Mouse (Mus musculus) cerebellum, adult 11-12 months (tissue): ENCODE results near the gene Gm10842.
A peak's percentile ranks its signal among the peaks of the same experiment; 100 is the strongest.
"Not testable (repeated sequence)": the region's sequence is repeated elsewhere in the genome, so short reads cannot be mapped to it uniquely, and the experiment has no call there.

Experiments
- DNase-seq: peaks from one replicate; pipeline ENCODE4 v3.0.0; 2022

The Gm10842 gene

DNA sequence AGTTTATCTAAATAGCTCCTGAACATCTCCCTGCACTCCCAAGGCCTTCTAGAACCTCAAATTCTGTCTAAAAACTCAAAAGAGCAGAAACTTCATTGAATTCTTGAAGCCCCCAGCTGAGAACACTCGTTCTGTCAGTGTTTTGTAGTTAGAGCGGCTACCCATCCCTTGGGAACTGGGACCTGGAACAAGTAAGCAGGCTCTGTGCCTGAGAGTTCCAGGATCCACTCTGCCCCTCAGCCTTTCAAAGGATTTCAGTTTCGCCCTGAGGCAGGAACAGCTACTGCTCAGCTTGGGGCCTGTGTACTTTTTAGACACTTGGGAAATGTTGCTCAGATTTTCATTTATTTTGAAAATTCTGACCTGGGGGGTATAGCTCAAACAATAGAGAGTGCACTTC lies at the start of gene Gm10842:
Gm10842 (plus strand) TSS at position 301 of the 400 bp plus-strand sequence.
- DNase-seq, result no peak

DNA sequence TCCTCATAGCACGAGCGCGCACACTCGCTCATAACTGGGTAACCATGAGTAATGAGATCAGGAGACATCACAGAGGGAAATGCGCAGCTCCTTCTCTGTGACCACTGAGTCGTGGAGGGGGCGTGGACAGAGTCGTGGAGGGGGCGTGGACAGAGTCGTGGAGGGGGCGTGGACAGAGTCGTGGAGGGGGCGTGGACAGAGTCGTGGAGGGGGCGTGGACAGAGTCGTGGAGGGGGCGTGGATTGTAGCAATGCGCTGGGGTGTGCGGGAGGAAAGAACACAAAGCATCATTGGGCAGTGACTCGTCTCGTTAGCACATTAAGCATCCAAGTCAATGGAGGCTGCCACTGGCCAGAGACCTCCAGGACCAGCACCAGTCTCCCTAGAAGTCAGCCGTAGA lies 34.2 kb upstream of the Gm10842 start:
- DNase-seq, result not testable (repeated sequence)

DNA sequence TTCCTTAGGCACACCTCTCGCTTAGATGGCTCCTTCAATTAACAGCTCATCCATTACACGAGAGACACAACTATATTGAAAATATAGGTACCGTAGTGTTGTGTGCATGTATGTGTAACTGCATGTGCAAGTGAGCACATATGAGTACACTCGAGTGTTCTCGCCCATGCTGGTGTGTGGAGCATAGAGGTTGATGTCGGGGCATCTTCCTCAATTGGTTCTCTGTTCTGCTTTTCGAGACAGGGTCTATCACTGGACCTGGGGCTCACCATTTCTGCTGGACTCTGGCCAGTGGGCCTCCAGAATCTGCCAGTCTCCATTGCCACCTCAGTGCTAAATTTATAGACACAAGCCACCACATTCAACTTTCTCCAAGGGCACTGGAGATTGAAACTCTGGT lies 28.9 kb upstream of the Gm10842 start:
- DNase-seq, result no peak

DNA sequence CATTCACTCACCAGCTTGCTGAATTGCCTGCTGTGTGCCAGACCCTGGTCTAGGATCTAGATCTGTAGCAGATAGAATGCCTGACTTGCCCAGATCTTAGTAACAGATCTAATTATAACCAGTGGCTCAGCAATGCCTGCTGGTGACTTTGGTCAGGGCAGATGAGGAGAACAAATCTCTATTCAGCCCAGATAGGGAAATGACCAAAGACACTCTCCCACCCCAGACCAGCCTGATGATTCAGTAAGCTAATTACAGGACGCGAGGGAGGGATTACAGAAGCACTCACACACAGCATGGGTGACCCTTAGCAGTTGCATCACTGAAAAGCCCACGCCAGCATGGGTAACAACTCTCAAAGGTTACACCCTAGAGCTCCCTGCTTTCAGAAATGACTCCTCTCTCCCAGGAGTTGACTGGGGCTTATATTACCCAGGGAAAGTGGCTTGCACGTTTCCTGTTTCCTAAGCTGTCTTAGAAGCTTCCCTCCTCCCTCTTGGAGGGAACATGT lies 26.1 kb upstream of the Gm10842 start:
- DNase-seq, result no peak

- DNase-seq, result not testable (repeated sequence)
These were observed 24.9 kb upstream of the Gm10842 start for GRCm38 (mm10) chr11:105121792-105122191.

GRCm38 (mm10) chr11:105123986-105124385 lies 22.7 kb upstream of the Gm10842 start:
- DNase-seq, result no peak

- DNase-seq, result peak; percentile 78
These were observed 20.8 kb upstream of the Gm10842 start, which contains the start of gene Mettl2 for GRCm38 (mm10) chr11:105125735-105126519. Gene Mettl2 (plus strand): TSS chr11:105126425.

DNA sequence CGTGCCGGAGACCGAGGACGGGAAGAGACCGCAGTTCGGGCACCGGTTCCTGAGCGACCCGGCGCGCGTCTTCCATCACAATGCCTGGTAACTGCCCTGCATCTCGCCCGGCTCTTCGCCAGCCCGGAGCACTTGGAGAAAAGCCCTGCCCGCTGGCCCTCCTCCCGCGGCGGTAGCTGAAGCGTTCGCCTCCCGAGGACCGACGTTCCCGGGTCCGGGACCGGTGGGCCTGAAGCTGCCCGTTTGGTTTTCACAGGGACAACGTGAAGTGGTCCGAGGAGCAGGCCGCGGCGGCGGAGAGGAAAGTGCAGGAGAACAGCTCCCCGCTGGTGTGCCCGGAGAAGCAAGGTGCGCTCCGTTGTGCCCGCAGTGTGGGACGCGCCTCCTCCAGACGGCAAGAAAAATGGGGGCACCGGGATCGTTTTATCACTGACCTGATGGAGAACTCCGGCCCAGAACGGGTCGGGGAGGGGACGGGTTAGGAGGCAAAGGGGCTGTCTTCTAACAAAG lies 20.1 kb upstream of the Gm10842 start:
- DNase-seq, result no peak

- no peak for DNase-seq
These were observed 11.0 kb upstream of the Gm10842 start for GRCm38 (mm10) chr11:105135692-105136091.

DNA sequence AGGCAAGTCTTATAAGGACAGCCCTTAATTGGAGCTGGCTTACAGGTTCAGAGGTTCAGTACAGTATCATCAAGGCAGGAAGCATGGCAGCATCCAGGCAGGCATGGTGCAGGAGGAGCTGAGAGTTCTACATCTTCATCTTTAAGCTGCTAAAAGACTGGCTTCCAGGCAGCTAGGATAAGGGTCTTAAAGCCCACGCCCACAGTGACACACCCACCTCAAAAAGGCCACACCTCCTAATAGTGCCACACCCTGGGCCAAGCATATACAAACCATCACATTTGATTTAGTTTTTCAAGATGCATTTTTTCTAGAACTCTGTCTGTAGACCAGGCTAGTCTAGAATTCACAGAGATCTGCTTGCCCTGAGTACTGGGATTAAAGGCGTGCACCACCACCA lies 9.4 kb upstream of the Gm10842 start:
- DNase-seq, result not testable (repeated sequence)

GRCm38 (mm10) chr11:105140512-105140911 lies 6.2 kb upstream of the Gm10842 start:
- DNase-seq, result not testable (repeated sequence)

DNA sequence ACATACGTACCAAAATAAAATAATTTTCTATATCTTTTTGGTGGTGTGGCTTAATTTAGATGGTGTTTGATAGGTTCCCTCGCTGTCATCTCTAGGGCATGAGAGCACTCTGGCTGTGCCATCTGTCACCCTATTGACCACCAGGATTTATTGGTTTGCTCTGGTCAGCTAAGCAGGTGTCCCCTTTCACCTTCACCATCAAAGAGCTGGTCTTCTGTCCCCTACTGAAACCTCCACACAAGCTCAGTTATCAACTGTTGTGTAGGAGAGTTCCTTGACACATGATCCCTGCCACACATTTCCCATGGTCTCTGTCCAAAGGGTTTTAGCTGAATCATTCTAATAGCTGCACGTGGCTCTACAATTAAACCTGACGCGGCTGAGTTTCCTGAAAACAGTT lies 5.6 kb upstream of the Gm10842 start:
- no peak for DNase-seq

DNA sequence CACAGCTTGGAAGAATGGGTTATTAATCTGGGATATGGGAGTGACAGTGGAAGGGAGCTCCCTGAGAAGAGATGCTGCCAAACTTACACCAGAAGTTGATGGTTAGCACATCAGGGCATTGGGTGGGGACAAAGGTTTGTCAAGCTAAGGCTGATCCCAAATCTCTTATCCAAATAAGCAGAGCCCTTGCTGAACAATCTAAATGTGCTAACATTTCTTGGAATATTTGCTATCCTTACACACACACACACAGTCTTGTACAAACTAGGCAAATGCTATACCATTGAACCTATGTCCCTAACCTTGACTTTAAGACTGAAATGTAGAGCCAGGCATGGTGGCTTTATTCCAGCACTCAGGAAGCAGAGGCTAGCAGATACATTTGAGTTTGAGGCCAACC lies 3.1 kb upstream of the Gm10842 start:
- DNase-seq, result no peak

DNA sequence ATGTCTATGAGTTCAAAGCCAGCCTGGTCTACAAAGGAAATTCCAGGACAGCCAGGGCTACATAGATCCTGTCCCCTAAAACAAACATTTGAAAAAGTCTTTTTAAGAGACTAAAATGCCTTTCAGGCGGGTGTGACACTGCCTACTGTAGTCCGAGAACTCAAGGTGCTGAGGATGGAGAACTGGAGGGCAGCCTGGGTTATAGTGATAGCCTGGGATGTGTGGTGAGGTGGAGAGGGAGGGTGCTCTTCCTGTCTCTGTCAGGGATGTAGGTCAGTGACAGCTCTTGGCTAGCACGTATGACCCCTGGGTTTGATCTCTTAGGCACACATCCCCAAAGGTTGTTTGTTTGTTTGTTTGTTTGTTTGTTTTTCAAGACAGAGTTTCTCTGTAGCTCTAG lies 2.6 kb upstream of the Gm10842 start:
- DNase-seq, result no peak

- no peak for DNase-seq
These were observed 2.0 kb upstream of the Gm10842 start for GRCm38 (mm10) chr11:105144508-105145210.

- DNase-seq, result no peak
These were observed 1.5 kb upstream of the Gm10842 start for GRCm38 (mm10) chr11:105145211-105145610.

- DNase-seq, result no peak
These were observed 2.7 kb downstream of the Gm10842 start for GRCm38 (mm10) chr11:105149353-105149752.

DNA sequence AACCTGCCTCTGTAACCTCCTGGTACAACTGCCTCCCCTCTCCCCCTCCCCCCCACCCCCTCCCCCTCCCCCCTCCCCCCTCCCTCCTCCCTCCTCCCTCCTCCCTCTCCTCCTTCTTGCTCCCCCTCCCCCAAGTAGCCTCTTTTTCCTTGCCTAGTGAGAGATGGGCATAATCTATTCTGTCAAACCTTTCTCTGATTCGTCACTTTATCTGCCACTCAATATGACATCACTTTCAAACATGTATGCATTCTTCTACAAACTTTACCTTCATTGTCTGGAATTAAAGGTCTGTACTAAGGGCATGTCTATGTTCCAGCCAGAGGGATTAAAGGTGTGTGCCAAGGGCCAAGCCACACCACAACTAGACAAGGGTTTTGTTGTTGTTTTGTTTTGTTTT lies 3.1 kb downstream of the Gm10842 start:
- no peak for DNase-seq

GRCm38 (mm10) chr11:105150691-105151090 lies 4.0 kb downstream of the Gm10842 start:
- no peak for DNase-seq

- no peak for DNase-seq
These were observed 4.7 kb downstream of the Gm10842 start for GRCm38 (mm10) chr11:105151226-105152016.

DNA sequence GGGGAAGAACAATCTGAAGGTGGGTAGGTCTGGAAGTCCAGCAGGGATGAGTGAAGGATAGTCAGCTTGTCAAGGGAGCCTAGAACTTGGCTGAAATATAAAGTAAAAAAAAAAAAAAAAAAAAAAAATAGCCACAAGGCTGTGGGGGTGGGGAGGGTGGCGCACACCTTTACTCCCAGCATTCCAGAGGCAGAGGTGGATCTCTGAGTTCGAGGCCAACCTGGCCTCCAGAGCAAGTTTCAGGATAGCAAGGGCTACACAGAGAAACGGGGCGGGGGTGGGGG lies 5.3 kb downstream of the Gm10842 start:
- no peak for DNase-seq

DNA sequence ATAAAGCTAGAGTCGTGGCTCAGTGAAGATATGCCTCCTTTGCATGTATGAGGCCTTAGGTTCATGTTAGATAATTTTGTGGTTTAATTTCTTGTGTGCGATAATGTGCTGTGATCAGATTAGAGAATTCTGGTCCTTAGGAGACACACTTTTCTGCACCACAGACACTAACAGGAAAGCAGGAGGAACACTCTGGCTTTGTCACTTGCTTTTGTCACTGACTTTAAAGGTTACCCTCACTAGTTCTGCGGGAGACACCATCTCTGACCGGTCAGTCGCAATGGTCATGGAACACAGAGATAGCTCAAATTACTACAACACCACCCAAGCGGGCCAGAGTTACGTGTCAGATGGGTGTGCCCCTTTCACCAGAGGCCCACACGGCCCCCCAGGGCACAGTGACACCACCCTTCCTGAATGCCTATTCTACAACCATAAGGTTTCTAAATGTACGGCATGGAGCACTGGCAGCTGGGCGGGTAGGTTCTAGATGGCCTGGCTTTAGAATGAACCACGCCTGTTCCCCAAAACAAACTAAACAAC lies 5.7 kb downstream of the Gm10842 start:
- DNase-seq, result no peak
